Mouse (Mus musculus): ENCODE data around the gene Cnnm1.

GRCm38 (mm10) chr19:43477436-43477835 is 37.2 kb downstream of the Cnnm1 start:
- TF ChIP-seq CTCF (conservative IDR thresholded peaks at IDR 0.05 in 1 of 2, IDR thresholded peaks at IDR 0.05 in 1 of 2; ENCODE audit: low read depth in 2 of 2, low read length in 2 of 2) (no peak), POLR2AphosphoS2 (IDR thresholded peaks at IDR 0.05; ENCODE audit: low read depth, low read length) (no peak), ZMIZ1 (IDR thresholded peaks at IDR 0.05; ENCODE audit: low read depth, low read length) (no peak), EP300 (IDR thresholded peaks at IDR 0.05; ENCODE audit: low read length) (no peak), IRF4 (IDR thresholded peaks at IDR 0.05; ENCODE audit: low read depth, low read length) (no peak), MAX (IDR thresholded peaks at IDR 0.05; ENCODE audit: low read length) (no peak), RAD21 (IDR thresholded peaks at IDR 0.05; ENCODE audit: low read depth, low read length) (no peak), POLR2A (IDR thresholded peaks at IDR 0.05; ENCODE audit: low read depth, low read length) (no peak), CHD2 (IDR thresholded peaks at IDR 0.05; ENCODE audit: low read length) (no peak), GABPA (IDR thresholded peaks at IDR 0.05; ENCODE audit: insufficient replicate concordance, low read depth, low read length) (no peak), USF1 (IDR thresholded peaks at IDR 0.05; ENCODE audit: low read depth, low read length) (no peak), KAT2A (IDR thresholded peaks at IDR 0.05; ENCODE audit: insufficient replicate concordance, low read length) (no peak), ZC3H11A (IDR thresholded peaks at IDR 0.05; ENCODE audit: low read depth, low read length) (no peak)

Data from CH12.LX (cell line).